Mouse (Mus musculus) ES-E14 (cell line): ENCODE data around the gene Enah. TPM values are rescaled to one million over a fixed set of nuclear protein-coding genes. Genes with fewer than 3 reads are reported as not detected.

ENCODE experiments used
- DNase-seq: peaks from one replicate; pipeline ENCODE4 v3.0.0-alpha.2; 2013; ENCODE audit warnings: low read depth, low spot score
- H3K27ac ChIP-seq: 2 replicates; pipeline ENCODE4 v1.5.1; 2012; ENCODE audit warnings: low read depth, mild to moderate bottlenecking, low read length, moderate library complexity, mixed read lengths; ENCODE audit not compliant: poor library complexity, insufficient read depth, severe bottlenecking
- H3K36me3 ChIP-seq: 2 replicates; pipeline ENCODE4 v1.6.1; 2012; ENCODE audit warnings: mild to moderate bottlenecking, low read length, moderate library complexity, mixed read lengths; ENCODE audit not compliant: control insufficient read depth, poor library complexity, insufficient read depth, severe bottlenecking
- H3K4me1 ChIP-seq, 2 experiments: fragments of 150-350 bp in 1 of 2; sonication (generic) in 1 of 2; 2 replicates each; pipeline ENCODE4 v1.6.1; 2012; ENCODE audit warnings: low read length in 2 of 2, mild to moderate bottlenecking in 1 of 2, mixed read lengths in 1 of 2; ENCODE audit not compliant: control insufficient read depth in 2 of 2, insufficient read depth in 2 of 2, poor library complexity in 1 of 2
- H3K4me3 ChIP-seq, 2 experiments: fragments of 150-350 bp in 1 of 2; sonication (generic) in 1 of 2; 2 replicates each; pipeline ENCODE4 v1.5.1; 2012; ENCODE audit warnings: low read length in 2 of 2, low read depth in 1 of 2, mild to moderate bottlenecking in 1 of 2, mixed read lengths in 1 of 2; ENCODE audit not compliant: insufficient read depth in 1 of 2, poor library complexity in 1 of 2, severe bottlenecking in 1 of 2
- H3K9ac ChIP-seq: 2 replicates; pipeline ENCODE4 v1.6.1; 2012; ENCODE audit warnings: low read depth, mild to moderate bottlenecking, low read length, mixed read lengths; ENCODE audit not compliant: poor library complexity, insufficient read depth, severe bottlenecking
- H3K9me3 ChIP-seq: fragments of 150-350 bp; sonication (generic); 2 replicates; pipeline ENCODE4 v1.6.1; 2012; ENCODE audit warnings: low read depth, mild to moderate bottlenecking, low read length; ENCODE audit not compliant: control insufficient read depth, insufficient read depth
- CHD2 ChIP-seq: IDR thresholded peaks from 2 replicates; pipeline ENCODE4 v1.6.1; 2014; ENCODE audit warnings: mild to moderate bottlenecking, low read depth, low read length, inconsistent platforms
- HCFC1 ChIP-seq: IDR thresholded peaks from 2 replicates; pipeline ENCODE4 v1.6.1; 2012; ENCODE audit warnings: low read length, inconsistent platforms, borderline replicate concordance; ENCODE audit not compliant: insufficient read depth
- MAFK ChIP-seq: IDR thresholded peaks from 2 replicates; pipeline ENCODE4 v1.6.1; 2014; ENCODE audit warnings: mild to moderate bottlenecking, low read depth, low read length, inconsistent platforms; ENCODE audit not compliant: insufficient read depth
- ZC3H11A ChIP-seq: IDR thresholded peaks from 2 replicates; pipeline ENCODE4 v1.6.1; 2012; ENCODE audit warnings: low read depth, mild to moderate bottlenecking, inconsistent platforms, low read length, borderline replicate concordance
- ZNF384 ChIP-seq: IDR thresholded peaks from 2 replicates; pipeline ENCODE4 v1.6.1; 2012; ENCODE audit warnings: low read depth, low read length, inconsistent platforms
- in situ Hi-C, 2 experiments: fragments of 600-800 bp; cut with MboI; formaldehyde crosslinking; loops; one replicate each; pipeline ENCODE4 v1.15.1; 2025; ENCODE audit warnings: low sequenced_read_pairs in 2 of 2, inconsistent platforms in 1 of 2; ENCODE audit not compliant: unreplicated experiment in 2 of 2
- total RNA-seq: library from RNA; depleted of rRNA; stranded (reverse); fragments of 300-350 nt; gene quantifications from 2 replicates; pipeline ENCODE4 v1.2.3, GENCODE M21; 2012

The Enah gene
- total RNA-seq, 1 experiment: 331 TPM

- Histone ChIP-seq H3K27ac (no peak overlapping the region), H3K36me3 (no peaks in the 10 kb centered on the region), H3K4me1 (peaks cover 2 to 9% of the 10 kb centered on the region in 2 experiments; a peak in 1 of 4 replicates), H3K4me3 (peak overlapping the region; percentile 58 to 63; a peak in 2 of 4 replicates), H3K9me3 (no peaks in the 10 kb centered on the region), H3K9ac (0 out of 2 replicates have a peak overlapping the region, but pooled peaks have one; percentile 28)
- no peak for TF ChIP-seq ZC3H11A
- no peak for TF ChIP-seq CHD2
- TF ChIP-seq ZNF384: no peak
- no peak for TF ChIP-seq HCFC1
- TF ChIP-seq MAFK: no peak
- in situ Hi-C loops: no loop called here
- DNase-seq: no peak
Observed at GRCm38 (mm10) chr1:181852466-181852865, 167.3 kb downstream of the Enah start.

DNA sequence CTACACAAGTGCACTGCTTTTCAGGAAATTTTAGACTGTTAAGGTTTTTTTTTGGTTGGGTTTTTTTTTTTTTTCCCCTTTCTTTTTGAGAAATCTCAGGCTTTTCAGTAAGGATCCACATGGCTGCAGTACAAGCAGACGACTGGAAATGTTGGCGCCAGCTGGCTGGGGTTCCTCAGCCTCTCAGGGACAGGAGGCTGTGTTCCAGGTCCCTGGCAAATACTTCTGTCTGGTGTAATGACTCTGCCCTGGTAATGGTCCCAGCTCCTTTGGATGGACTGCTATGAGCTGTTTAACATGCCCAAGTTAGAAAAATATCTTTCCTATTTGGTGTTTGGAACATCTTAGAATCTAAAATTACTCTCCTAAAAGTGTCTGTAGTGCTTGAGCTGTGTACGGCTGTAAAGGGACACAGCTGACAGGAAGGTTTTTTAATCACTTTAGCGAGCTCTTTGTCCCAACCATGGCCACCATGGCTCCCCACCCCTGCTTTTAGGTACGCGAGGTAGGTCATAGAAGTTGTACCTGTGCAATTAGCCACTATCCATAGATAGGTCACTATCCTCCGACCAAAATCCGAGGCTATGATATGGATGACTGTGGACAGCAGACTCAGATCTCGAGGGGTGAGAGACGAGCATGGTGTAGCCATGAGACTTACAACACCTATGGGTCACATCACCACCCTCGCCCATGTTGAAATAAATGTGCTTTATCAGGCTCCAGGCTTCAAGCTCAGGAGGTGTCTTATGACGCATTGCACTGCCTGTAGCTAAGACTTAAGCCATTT is 168.1 kb downstream of the Enah start:
- Histone ChIP-seq H3K4me3 (no peak overlapping the region), H3K9me3 (no peaks in the 10 kb centered on the region), H3K4me1 (peaks cover 2 to 9% of the 10 kb centered on the region in 2 experiments; a peak in 1 of 4 replicates), H3K9ac (no peak overlapping the region), H3K27ac (no peak overlapping the region), H3K36me3 (no peaks in the 10 kb centered on the region)
- in situ Hi-C loops: no loop called here
- TF ChIP-seq ZNF384 (no peak), CHD2 (no peak), HCFC1 (no peak), ZC3H11A (no peak), MAFK (no peak)
- no peak for DNase-seq

- Histone ChIP-seq H3K36me3 (no peaks in the 10 kb centered on the region), H3K4me1 (peaks cover 2 to 9% of the 10 kb centered on the region in 2 experiments; a peak in 2 of 4 replicates), H3K9me3 (no peaks in the 10 kb centered on the region), H3K27ac (no peak overlapping the region), H3K4me3 (no peak overlapping the region), H3K9ac (no peak overlapping the region)
- in situ Hi-C loops: no loop called here
- no peak for TF ChIP-seq HCFC1
- no peak for TF ChIP-seq ZC3H11A
- no peak for DNase-seq
Observed at GRCm38 (mm10) chr1:181850441-181850840, 169.3 kb downstream of the Enah start.

DNA sequence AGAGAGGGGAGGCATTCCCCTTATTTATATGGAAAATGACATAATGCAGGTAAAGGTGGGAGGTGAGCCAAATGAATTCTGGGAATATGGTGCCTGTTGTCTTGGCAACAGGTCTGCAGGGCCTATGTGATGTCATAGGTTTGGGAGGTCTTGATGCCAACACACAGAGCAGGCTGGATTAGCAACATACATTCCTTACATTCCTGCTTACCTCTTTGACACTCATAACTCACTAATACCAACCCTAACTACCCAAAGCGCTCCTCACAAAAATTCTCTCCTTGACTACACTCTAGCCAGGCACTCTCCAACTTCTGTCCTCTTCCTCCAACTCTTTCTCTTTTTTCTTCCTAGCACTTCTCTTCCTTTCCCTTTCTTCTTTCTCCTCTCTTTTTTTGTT is 171.6 kb downstream of the Enah start:
- H3K4me1 ChIP-seq: peaks cover 10% of the 10 kb centered on the region in 2 experiments; a peak in 2 of 4 replicates
- no peak for TF ChIP-seq MAFK
- TF ChIP-seq ZNF384: no peak
- no peak for TF ChIP-seq HCFC1
- TF ChIP-seq ZC3H11A: no peak
- no peak for TF ChIP-seq CHD2
- H3K27ac ChIP-seq: no peak overlapping the region
- no peaks in the 10 kb centered on the region for H3K36me3 ChIP-seq
- H3K4me3 ChIP-seq: no peak overlapping the region
- in situ Hi-C loops: no loop called here
- no peaks in the 10 kb centered on the region for H3K9me3 ChIP-seq
- no peak overlapping the region for H3K9ac ChIP-seq
- no peak for DNase-seq
